Mouse (Mus musculus): ENCODE data around the gene Arid3a. TPM values are rescaled to one million over a fixed set of nuclear protein-coding genes. Genes with fewer than 3 reads are reported as not detected.
A peak's percentile ranks its signal among the peaks of the same experiment; 100 is the strongest.

Arid3a gene
- total RNA-seq (2014; rRNA removed) (0.37 and 0.74 TPM in 2 replicates), polyA plus RNA-seq (2012; rRNA removed) (0.69 and 1.7 TPM in 2 replicates)

DNA sequence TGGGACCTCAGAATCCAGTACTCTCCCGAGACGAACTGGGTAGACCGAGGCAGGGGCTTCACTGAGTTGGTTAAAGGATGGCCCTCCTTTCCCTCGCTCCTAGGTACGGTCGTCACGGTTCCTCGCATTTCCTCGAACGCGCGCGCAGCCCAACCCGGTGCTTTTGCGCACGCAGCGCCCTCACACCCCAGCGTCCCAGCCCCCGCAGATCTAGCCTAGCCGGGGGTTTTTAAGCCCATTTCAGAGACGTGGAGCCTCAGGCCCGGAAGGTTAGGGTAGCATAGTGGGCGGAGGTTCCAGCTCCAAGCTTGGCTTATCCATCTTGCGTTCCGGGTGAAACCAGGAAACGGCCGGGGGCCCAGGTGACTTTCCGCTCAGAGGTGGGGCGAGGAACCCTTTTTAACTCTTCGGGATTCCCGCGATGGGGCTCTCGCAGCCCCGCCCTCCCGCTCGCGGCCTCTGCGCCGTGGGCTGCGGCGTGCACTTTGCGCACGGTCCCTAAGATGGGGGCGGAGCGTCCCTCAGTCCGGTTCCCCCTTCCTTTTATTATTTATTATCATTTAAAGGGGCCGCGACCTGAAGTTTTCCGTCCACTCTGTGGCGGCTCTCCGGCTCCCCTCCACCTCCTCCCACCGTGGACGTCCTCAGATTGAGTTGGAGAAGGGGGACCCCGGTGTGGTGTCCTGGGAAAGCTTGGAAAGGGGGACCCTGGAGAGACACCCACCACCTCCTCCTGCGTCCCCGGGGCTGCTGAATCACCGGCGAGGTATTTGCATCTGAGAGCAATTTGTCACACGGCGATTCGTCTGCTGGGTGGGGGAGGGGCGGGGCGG is at the start of gene Arid3a:
Gene Arid3a (plus strand): TSS at position 553 of the 833 bp plus-strand sequence.
- Histone ChIP-seq H3K27me3 (ENCODE audit: control insufficient read depth, insufficient read depth, low read length) (no peaks in the 10 kb centered on the region; the same call in 1 of the 2 replicates), H3K9ac (ENCODE audit: low read depth, low read length) (peak within 1 kb of the TSS; percentile 87), H3K27ac (replicated peaks; ENCODE audit: insufficient read depth, low read depth, low read length) (peak within 1 kb of the TSS; percentile 66), H3K4me1 (ENCODE audit: control insufficient read depth, insufficient read depth, low read length) (peaks cover 8% of the 10 kb centered on the region), H3K79me2 (ENCODE audit: control insufficient read depth, insufficient read depth, low read length) (no peaks in the 10 kb centered on the region), H3K4me3 (ENCODE audit: insufficient read depth, low read depth, low read length) (peak within 1 kb of the TSS; percentile 88), H3K36me3 (ENCODE audit: control insufficient read depth, insufficient read depth, low read length) (no peaks in the 10 kb centered on the region)
- no peak for TF ChIP-seq POLR2A (IDR thresholded peaks at IDR 0.05; ENCODE audit: extremely low read depth, insufficient read depth, low read length)
- TF ChIP-seq CTCF (IDR thresholded peaks at IDR 0.05; ENCODE audit: low read depth, low read length), result no peak
- peak; percentile 60 for DNase-seq (ENCODE audit: extremely low read depth, low read depth, low spot score)
- under 1% methylated on average over 63 of the region's 63 CpGs for WGBS

- Histone ChIP-seq H3K27ac (replicated peaks; ENCODE audit: insufficient read depth, low read depth, low read length) (no peak overlapping the region), H3K27me3 (ENCODE audit: control insufficient read depth, insufficient read depth, low read length) (peaks cover 4% of the 10 kb centered on the region; the same call in 1 of the 2 replicates), H3K4me3 (ENCODE audit: insufficient read depth, low read depth, low read length) (no peak overlapping the region), H3K9ac (ENCODE audit: low read depth, low read length) (no peak overlapping the region), H3K4me1 (ENCODE audit: control insufficient read depth, insufficient read depth, low read length) (peaks cover 6% of the 10 kb centered on the region), H3K79me2 (ENCODE audit: control insufficient read depth, insufficient read depth, low read length) (no peaks in the 10 kb centered on the region), H3K36me3 (ENCODE audit: control insufficient read depth, insufficient read depth, low read length) (no peaks in the 10 kb centered on the region)
- WGBS, result 58% methylated on average over 1 of the region's 1 CpGs
- TF ChIP-seq POLR2A (IDR thresholded peaks at IDR 0.05; ENCODE audit: extremely low read depth, insufficient read depth, low read length) (no peak), CTCF (IDR thresholded peaks at IDR 0.05; ENCODE audit: low read depth, low read length) (no peak)
- DNase-seq (ENCODE audit: extremely low read depth, low read depth, low spot score), result peak; percentile 52
These were observed 49.7 kb upstream of the Arid3a start for GRCm38 (mm10) chr10:79877174-79877573.

GRCm38 (mm10) chr10:79877757-79878156 is 49.1 kb upstream of the Arid3a start:
- Histone ChIP-seq H3K9ac (ENCODE audit: low read depth, low read length) (no peak overlapping the region), H3K36me3 (ENCODE audit: control insufficient read depth, insufficient read depth, low read length) (no peaks in the 10 kb centered on the region), H3K4me3 (ENCODE audit: insufficient read depth, low read depth, low read length) (no peak overlapping the region), H3K27ac (replicated peaks; ENCODE audit: insufficient read depth, low read depth, low read length) (peak overlapping the region; percentile 49), H3K4me1 (ENCODE audit: control insufficient read depth, insufficient read depth, low read length) (peaks cover 6% of the 10 kb centered on the region), H3K27me3 (ENCODE audit: control insufficient read depth, insufficient read depth, low read length) (peaks cover 4% of the 10 kb centered on the region; the same call in 1 of the 2 replicates), H3K79me2 (ENCODE audit: control insufficient read depth, insufficient read depth, low read length) (no peaks in the 10 kb centered on the region)
- TF ChIP-seq CTCF (IDR thresholded peaks at IDR 0.05; ENCODE audit: low read depth, low read length) (no peak), POLR2A (IDR thresholded peaks at IDR 0.05; ENCODE audit: extremely low read depth, insufficient read depth, low read length) (no peak)
- 15% methylated on average over 12 of the region's 12 CpGs for WGBS
- peak; percentile 62 for DNase-seq (ENCODE audit: extremely low read depth, low read depth, low spot score)

- no peak overlapping the region for H3K9ac ChIP-seq (ENCODE audit: low read depth, low read length)
- no peak overlapping the region for H3K4me3 ChIP-seq (ENCODE audit: insufficient read depth, low read depth, low read length)
- TF ChIP-seq CTCF (IDR thresholded peaks at IDR 0.05; ENCODE audit: low read depth, low read length) (no peak), POLR2A (IDR thresholded peaks at IDR 0.05; ENCODE audit: extremely low read depth, insufficient read depth, low read length) (no peak)
- peaks cover 2% of the 10 kb centered on the region; the same call in 1 of the 2 replicates for H3K27me3 ChIP-seq (ENCODE audit: control insufficient read depth, insufficient read depth, low read length)
- H3K4me1 ChIP-seq (ENCODE audit: control insufficient read depth, insufficient read depth, low read length), result peaks cover 11% of the 10 kb centered on the region
- H3K79me2 ChIP-seq (ENCODE audit: control insufficient read depth, insufficient read depth, low read length), result no peaks in the 10 kb centered on the region
- no peak overlapping the region for H3K27ac ChIP-seq (replicated peaks; ENCODE audit: insufficient read depth, low read depth, low read length)
- 41% methylated on average over 3 of the region's 3 CpGs for WGBS
- no peak for DNase-seq (ENCODE audit: extremely low read depth, low read depth, low spot score)
- H3K36me3 ChIP-seq (ENCODE audit: control insufficient read depth, insufficient read depth, low read length), result no peaks in the 10 kb centered on the region
These were observed 47.3 kb upstream of the Arid3a start for GRCm38 (mm10) chr10:79879527-79879926.

DNA sequence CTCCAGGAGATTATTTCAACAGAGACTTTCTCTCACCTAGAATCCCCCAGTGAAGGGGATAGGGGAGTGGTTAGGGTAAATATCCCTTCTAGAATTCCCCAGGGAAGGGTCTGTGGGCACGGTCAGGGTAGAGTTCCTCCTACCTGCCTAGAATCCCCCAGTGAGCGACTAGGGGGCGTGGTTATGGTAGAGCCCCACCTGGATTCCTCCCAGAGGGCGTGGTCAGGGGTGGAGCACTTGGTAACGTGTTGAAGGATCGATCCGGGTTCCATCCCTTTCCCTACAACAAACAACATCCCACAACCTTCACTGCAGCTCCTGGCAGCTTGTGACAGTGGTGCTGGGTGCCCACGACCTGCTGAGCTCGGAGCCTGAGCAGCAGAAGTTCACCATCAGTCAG is 46.1 kb upstream of the Arid3a start:
- TF ChIP-seq CTCF (IDR thresholded peaks at IDR 0.05; ENCODE audit: low read depth, low read length), result no peak
- TF ChIP-seq POLR2A (IDR thresholded peaks at IDR 0.05; ENCODE audit: extremely low read depth, insufficient read depth, low read length), result no peak
- WGBS, result 15% methylated on average over 9 of the region's 9 CpGs
- Histone ChIP-seq H3K27me3 (ENCODE audit: control insufficient read depth, insufficient read depth, low read length) (no peaks in the 10 kb centered on the region), H3K4me3 (ENCODE audit: insufficient read depth, low read depth, low read length) (no peak overlapping the region), H3K36me3 (ENCODE audit: control insufficient read depth, insufficient read depth, low read length) (no peaks in the 10 kb centered on the region), H3K4me1 (ENCODE audit: control insufficient read depth, insufficient read depth, low read length) (peaks cover 17% of the 10 kb centered on the region), H3K79me2 (ENCODE audit: control insufficient read depth, insufficient read depth, low read length) (no peaks in the 10 kb centered on the region), H3K9ac (ENCODE audit: low read depth, low read length) (no peak overlapping the region), H3K27ac (replicated peaks; ENCODE audit: insufficient read depth, low read depth, low read length) (no peak overlapping the region)
- peak; percentile 55 for DNase-seq (ENCODE audit: extremely low read depth, low read depth, low spot score)

DNA sequence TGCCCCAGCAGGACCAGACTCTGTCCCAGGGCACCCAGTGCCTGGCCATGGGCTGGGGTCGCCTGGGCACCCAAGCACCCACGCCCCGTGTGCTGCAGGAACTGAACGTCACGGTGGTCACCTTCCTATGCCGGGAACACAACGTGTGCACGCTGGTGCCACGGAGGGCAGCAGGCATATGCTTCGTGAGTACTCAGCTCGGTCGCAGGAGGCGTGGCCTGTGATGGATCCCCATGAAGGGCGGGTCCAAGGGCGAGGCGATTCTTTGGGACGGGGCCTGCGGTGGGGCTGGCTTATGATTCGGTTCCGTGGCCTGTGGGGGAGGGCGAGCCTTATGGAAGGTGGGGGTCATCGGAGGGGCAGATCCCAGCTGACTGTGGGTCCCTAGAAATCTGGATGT is 44.9 kb upstream of the Arid3a start:
- no peaks in the 10 kb centered on the region for H3K79me2 ChIP-seq (ENCODE audit: control insufficient read depth, insufficient read depth, low read length)
- H3K36me3 ChIP-seq (ENCODE audit: control insufficient read depth, insufficient read depth, low read length), result no peaks in the 10 kb centered on the region
- 45% methylated on average over 22 of the region's 22 CpGs for WGBS
- peaks cover 22% of the 10 kb centered on the region for H3K4me1 ChIP-seq (ENCODE audit: control insufficient read depth, insufficient read depth, low read length)
- no peak for TF ChIP-seq POLR2A (IDR thresholded peaks at IDR 0.05; ENCODE audit: extremely low read depth, insufficient read depth, low read length)
- TF ChIP-seq CTCF (IDR thresholded peaks at IDR 0.05; ENCODE audit: low read depth, low read length), result no peak
- no peak overlapping the region for H3K27ac ChIP-seq (replicated peaks; ENCODE audit: insufficient read depth, low read depth, low read length)
- DNase-seq (ENCODE audit: extremely low read depth, low read depth, low spot score), result no peak
- no peak overlapping the region; the same call in 1 of the 2 replicates for H3K9ac ChIP-seq (ENCODE audit: low read depth, low read length)
- H3K27me3 ChIP-seq (ENCODE audit: control insufficient read depth, insufficient read depth, low read length), result no peaks in the 10 kb centered on the region
- no peak overlapping the region for H3K4me3 ChIP-seq (ENCODE audit: insufficient read depth, low read depth, low read length)

Data from liver, adult 2 months (tissue).